Mouse (Mus musculus): ENCODE measurements at regions not wholly inside any gene's neighbourhood (a gene's known extent, or its start where the extent isn't known, plus 50 kb on each side); places are given as distances from the start of the nearest gene placed in this dataset.

GRCm38 (mm10) chr4:69197577-69197976, 243.4 kb upstream of the Brinp1 start:
- no peak for DNase-seq

DNA sequence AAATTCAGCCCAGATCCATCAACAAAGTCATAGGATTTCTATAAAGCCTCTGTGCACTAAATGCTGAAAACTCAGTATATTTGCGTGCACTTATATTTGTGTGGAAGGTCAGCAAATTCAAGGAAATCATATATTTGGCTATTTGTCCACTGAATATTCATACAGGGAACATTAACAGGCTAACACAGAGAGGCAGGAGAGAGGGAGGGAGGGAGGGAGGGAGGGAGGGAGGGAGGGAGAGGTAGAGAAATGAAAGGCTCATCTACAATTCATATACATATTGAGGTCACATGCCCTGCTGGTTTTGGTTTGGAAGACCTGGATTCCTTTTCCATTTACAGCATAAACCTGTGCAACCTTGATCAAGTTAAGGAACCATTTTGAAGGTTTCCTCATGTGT, 241.9 kb upstream of the Brinp1 start:
- DNase-seq = no peak

DNA sequence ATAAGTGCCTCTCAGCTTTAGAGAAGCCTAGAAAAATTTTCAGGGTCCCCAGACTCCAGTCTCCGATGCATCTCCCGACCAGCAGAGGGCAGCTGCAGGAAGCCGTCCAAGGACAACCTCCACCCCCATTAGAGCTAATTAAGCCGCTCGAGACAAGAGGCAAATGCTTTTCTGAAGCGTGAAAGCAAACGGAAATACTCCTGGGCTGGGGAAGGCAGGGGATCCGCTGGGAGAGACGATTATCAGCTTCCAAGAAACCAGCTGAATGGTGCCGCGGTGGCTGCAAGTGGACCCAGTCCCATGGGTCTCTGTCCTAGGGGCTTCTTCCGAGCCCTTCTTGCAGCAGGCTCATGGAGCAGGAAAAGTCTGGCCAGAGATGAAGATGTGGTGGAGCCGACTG, 241.4 kb upstream of the Brinp1 start:
- peak; percentile 73 for DNase-seq
